Mouse (Mus musculus) left cerebral cortex, adult 2 months (tissue): Measurements from ENCODE around the gene Homer1. TPM values are rescaled to one million over a fixed set of nuclear protein-coding genes. Genes with fewer than 3 reads are reported as not detected.
A peak's percentile ranks its signal among the peaks of the same experiment; 100 is the strongest.

Experiments used
- DNase-seq, 2 experiments: peaks; one replicate each; pipeline ENCODE4 v3.0.0; 2021 to 2022; ENCODE audit warnings: low spot score in 2 of 2, mixed read lengths in 1 of 2; ENCODE audit errors: extremely low spot score in 1 of 2
- H3K27ac ChIP-seq: fragments of 200-600 bp; 2 replicates; pipeline ENCODE4 v1.8.1; 2022
- H3K4me3 ChIP-seq: fragments of 200-600 bp; 2 replicates; pipeline ENCODE4 v1.8.1; 2022
- CTCF ChIP-seq: fragments of 200-600 bp; IDR thresholded peaks from 2 replicates; pipeline ENCODE4 v1.8.1; 2022; ENCODE audit warnings: antibody characterized with exemption, mild to moderate bottlenecking, moderate library complexity
- intact Hi-C: fragments of 180-260 bp; cut with DNase I; formaldehyde crosslinking; loops from one replicate; pipeline ENCODE4 v1.15.1; 2025
- long read RNA-seq, 2 experiments: library from polyadenylated mRNA; stranded (forward); transcript quantifications; one replicate each; pipeline ENCODE4 v2.0.0; 2021; ENCODE audit warnings: borderline mapping rate in 2 of 2
- total RNA-seq, 2 experiments: library from RNA; stranded (reverse); gene quantifications; 2 replicates each; pipeline ENCODE4 v1.2.3; 2021

Gene Homer1
- total RNA-seq: 100 to 1,000 TPM; 381 to 464 TPM
- long read RNA-seq, experiment 1, full-length matches to known transcripts: 345 of 378 reads
- long read RNA-seq, experiment 1, partial matches to known transcripts: 4 of 378 reads
- long read RNA-seq, experiment 1, other reads (novel, unspliced or antisense): 29 of 378 reads
- long read RNA-seq, experiment 2, full-length matches to known transcripts: 287 of 331 reads
- long read RNA-seq, experiment 2, partial matches to known transcripts: 4 of 331 reads
- long read RNA-seq, experiment 2, other reads (novel, unspliced or antisense): 40 of 331 reads

DNA sequence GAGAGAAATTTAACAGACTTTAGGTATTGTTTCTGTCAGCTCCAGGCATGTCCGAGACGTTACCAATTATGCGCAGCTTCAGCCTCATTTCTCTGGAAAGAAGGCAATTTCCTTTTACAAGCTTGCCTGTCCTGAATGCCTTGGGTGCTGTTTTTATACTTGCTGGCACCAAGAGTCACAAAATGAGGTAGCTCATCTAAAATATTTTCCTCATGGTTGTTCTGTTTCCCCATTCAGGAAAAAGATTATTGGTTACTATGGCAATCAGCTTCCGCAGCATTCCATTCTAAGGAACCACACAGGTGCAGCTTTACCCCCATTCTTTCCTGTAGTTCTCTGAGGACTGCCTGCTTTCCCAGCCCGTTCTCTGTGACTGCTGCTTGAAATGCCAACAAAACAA lies at the start of gene Homer1:
Homer1 (plus strand) TSS at position 320 of the 400 bp plus-strand sequence.
- Histone ChIP-seq H3K27ac (peak within 1 kb of the TSS; percentile 53), H3K4me3 (no peak within 1 kb of the TSS)
- intact Hi-C loops: loop anchor here (2.0 kb wide), 1 partner anchor 33 kb away; no protein-coding TSS in a partner anchor
- TF ChIP-seq CTCF: no peak
- no peak for DNase-seq

DNA sequence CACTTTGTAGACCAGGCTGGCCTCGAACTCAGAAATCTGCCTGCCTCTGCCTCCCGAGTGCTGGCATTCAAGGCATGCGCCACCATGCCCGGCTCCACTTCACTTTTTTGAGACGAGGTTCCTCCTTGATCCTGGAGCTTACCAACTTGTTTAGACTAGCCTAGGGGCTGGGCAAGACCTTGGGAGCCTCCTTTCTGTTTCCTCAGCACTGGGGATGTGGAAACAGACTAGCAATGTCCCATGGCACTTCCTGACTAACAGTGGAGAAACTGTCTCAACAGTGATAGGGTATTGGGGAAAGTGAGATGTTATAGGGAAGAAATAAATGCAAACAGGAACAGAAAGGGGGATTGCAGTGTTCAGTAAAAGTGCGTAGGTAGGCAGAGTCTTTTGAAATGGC lies 47.7 kb upstream of the Homer1 start:
- Histone ChIP-seq H3K27ac (no peak overlapping the region), H3K4me3 (no peak overlapping the region)
- DNase-seq: no peak
- TF ChIP-seq CTCF: no peak
- intact Hi-C loops: no loop called here

DNA sequence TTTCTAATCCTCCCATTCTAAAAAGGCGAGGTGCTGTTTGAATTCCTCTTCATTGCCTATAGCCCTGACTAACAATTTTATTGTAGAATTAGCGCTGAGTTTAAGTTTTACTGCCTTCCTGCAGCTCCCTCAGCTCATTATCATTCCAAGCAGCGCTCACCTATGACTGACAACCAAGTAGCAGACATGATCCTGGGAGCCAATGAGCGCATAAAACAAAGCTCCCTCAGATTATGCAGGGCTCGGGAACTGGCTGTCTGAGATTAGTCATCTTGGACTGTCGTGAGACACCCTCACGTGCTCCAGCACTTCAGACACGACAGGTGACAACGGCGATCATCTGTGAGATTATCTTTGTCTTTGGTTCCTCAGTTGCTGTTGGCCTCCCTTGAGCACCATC lies 47.3 kb upstream of the Homer1 start:
- intact Hi-C loops: no loop called here
- no peak overlapping the region for H3K4me3 ChIP-seq
- no peak for TF ChIP-seq CTCF
- no peak for DNase-seq
- no peak overlapping the region for H3K27ac ChIP-seq

DNA sequence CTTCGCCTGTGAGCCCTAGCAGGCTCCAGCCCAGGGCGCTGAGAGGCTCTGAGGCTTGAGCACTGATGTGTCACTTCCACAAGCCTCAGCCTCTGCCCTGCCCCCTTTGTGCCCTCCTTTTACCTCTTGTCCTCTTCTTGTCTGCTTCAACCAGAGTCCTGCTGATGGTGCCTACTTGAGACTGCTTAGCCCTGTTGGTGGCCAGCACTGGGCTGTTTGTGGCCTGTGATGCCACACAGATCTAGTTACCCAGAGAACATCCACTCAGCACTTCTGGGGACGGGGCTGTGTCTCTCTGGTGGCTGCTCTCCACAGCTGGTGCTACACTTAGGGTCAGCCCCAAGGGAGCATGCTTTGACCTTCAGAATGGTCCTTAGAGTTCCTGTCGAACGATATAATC lies 46.5 kb upstream of the Homer1 start:
- Histone ChIP-seq H3K4me3 (no peak overlapping the region), H3K27ac (no peak overlapping the region)
- DNase-seq: no peak
- no peak for TF ChIP-seq CTCF
- intact Hi-C loops: no loop called here

DNA sequence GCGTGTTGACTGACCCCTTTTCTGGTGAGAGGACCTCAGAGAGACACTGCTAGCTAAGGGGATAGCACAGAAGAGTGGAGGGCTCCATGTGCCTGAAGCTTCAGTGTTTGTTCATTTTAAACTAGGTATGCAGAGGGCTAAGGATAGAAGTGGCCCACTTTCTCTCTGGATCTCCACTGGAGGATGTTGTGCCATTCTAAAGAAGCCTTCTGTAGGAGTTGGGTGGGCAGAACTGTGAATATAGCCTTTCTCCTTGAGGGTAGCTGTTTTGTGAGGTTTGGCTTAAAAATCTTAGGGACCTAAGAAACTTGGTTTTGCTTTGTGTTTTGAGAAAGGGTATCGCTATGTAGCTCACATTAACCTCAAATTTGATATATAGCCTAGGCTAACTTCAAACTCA lies 32.3 kb upstream of the Homer1 start:
- peak overlapping the region; percentile 83 for H3K27ac ChIP-seq
- no peak overlapping the region for H3K4me3 ChIP-seq
- peak in 1 of 2 experiments; percentile 20 for DNase-seq
- intact Hi-C loops: loop anchor here (2.0 kb wide), 1 partner anchor 32 kb away; the partner anchor contains the start of gene Homer1
- TF ChIP-seq CTCF: no peak

DNA sequence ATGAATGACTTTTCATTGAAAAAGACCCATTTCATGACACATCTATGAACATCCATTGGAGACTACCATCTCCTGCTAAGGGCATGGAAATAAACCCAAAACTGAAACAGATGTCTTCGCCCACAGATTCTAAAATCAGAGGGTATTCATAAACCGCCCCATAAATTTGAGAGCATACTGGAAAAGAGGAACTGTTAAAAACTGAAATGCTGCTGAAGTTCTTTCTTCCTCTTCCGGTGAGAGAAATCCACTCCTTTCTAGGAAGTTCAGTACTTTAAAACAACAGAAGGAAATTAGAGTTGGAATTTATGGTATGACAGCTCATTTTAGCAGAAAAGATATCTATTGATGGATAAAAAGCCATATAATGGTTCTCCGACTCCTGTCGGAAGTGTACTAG lies 1.1 kb downstream of the Homer1 start:
- Histone ChIP-seq H3K27ac (peak overlapping the region; percentile 53; the same call in 1 of the 2 replicates), H3K4me3 (no peak overlapping the region)
- intact Hi-C loops: loop anchor here (2.0 to 5.0 kb wide), 3 partner anchors 90 to 312 kb away; no protein-coding TSS in a partner anchor
- TF ChIP-seq CTCF: no peak
- no peak for DNase-seq

DNA sequence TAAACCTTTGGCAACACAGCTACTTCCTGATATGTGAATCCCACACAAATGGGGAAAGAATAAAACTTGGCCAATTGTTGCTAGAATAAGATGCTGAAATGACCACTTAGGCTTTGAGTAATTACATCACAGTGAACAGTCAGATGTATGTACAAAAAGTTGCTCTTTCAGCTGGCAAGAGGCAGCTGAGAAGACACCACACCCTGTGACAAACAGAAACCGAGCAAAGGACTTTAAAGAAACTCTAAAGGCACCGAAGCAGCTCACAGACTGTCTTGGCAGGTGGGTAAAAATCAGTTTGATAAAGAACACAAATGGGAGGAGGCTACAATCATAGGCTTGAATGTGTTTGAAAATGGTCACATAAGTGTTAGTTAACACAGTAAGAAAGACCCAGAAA lies 1.6 kb downstream of the Homer1 start:
- Histone ChIP-seq H3K4me3 (no peak overlapping the region), H3K27ac (peak overlapping the region; percentile 30; the same call in 1 of the 2 replicates)
- DNase-seq: no peak
- no peak for TF ChIP-seq CTCF
- intact Hi-C loops: loop anchor here (2.0 to 5.0 kb wide), 3 partner anchors 90 to 311 kb away; no protein-coding TSS in a partner anchor

DNA sequence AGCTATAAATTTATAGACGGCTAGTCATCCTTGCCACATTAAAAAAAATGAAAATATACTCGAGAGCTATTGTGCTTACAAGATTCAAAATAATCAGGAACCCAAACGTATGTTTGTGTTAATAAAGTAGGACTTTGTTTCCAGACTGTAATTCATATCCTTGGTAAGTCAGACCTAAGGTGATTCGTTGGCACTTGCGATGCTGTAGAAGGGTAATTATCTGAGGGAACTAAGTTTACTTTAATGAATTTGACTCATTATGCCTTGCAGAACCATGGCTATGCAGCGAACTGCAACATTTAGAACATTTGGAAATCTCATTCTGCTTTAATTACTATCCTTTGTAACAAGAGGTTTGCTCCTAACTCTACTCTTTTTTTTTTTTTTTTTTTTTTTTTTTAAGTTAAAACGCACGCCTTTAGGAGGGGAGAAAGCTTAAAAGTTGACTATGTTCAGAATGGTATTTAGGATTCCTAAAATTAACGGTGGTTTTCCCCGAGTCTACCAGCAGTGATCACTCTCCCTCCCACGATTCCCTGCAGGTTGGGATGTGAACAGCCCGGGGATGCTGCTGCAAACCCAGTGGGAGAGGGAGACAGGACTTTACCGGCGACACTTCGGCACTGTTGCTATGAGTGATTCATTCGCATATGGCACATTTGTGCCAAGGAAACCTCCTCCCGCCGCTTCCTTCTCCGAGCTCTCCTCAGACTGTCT lies 3.6 kb downstream of the Homer1 start:
- TF ChIP-seq CTCF: peak; percentile 9
- intact Hi-C loops: loop anchor here (1.0 to 5.0 kb wide), 8 partner anchors 60 to 544 kb away; partner anchors contain the start of gene Jmy

DNA sequence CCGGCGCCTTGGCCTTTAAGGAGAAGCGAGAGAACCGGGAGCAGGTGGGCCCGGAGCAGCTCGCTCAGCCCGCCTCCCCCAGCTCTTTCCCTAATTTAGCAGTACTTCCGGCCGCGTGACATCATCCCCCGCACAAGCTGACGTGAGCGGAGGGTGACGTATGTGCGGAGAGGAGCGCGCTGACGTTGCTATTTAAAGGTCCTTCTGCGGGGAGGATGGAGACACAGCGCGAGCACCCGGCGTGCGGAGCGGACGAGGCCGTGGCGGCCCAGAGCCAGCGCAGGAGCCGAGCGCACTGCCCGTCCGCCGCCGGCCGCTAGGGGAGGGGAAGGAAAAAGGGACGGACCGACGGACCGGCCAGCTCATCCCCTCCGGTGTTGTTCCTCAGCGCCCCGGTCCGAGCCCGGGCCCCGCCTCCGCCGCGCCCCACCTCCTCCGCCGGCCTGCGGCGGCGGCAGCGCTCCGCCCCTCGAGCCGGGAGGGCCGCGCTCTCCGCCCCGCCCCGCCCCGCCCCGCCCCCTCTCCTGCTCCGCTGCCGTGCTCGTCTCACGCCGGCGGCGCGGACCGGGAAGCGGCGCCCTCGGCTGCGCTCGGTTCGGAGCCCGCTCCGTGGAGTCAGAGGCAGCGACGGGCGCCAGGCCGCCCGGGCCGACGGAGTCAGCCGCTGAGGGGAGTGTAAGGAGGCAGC lies 4.3 kb downstream of the Homer1 start:
- intact Hi-C loops: loop anchor here (1.0 to 5.0 kb wide), 9 partner anchors 61 to 545 kb away; partner anchors contain the start of gene Jmy
- Histone ChIP-seq H3K4me3 (peak overlapping the region; percentile 97), H3K27ac (peak overlapping the region; percentile 98)
- peak; percentile 97 to 98 for DNase-seq
- peak; percentile 59 for TF ChIP-seq CTCF

More for the DNA sequence above, 3.6 kb downstream of the Homer1 start:
- H3K4me3 ChIP-seq: peak overlapping the region; percentile 97
- peak overlapping the region; percentile 98 for H3K27ac ChIP-seq
- DNase-seq: no peak

DNA sequence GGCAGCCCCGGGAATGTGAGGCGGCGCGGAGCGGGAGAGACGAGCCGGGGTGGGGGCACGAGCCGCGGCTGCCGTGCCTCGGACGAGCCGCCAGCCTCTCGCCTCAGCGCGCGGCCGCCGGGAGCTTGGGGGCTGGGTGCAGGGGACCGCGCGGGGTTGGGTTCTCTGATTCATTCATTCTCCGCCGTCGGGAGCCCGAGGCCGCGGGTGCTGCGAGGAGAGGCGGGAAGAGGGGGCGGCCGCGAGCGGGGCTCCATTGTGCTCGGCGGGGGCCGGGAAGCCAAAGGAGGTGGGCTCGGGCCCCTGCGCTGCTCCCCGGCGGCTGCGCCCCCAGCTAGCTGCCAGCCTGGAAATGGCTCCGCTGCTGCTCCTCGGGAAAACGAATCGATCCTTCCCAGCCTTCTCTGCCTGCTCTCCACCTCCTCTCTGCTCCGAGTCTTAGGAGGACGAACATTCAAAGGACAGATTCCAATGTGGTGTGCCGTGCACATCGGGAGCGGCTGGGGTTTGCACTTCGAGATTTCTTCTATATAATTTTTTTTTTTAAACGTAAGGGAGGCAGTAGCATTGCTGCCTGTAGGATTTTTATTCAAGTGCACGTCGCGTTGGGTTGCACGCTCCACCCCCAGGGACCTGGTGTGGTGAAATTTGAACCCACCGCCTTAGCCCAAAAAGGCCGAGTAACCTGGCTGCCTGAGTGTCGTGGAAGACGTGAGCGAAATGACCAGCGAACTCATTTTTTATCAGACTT lies 5.0 kb downstream of the Homer1 start:
- DNase-seq: peak; percentile 70

DNA sequence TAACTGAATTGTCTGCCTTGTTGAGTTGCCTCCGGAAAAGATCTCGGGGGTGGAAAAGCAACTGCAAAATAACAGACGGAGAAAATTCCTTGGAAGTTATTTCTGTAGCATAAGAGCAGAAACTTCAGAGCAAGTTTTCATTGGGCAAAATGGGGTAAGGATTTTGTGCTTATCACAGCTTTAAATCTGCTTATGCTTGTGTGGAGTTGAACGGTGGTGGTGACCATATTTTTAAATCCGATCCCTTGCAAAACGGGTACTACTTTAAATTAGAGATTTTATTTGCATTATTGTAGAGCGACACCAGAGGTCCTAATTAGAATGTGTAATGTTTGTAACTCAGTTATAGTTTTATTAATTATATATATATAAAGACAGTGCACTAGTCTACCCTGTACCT lies 5.7 kb downstream of the Homer1 start:
- intact Hi-C loops: loop anchor here (2.0 to 5.0 kb wide), 2 partner anchors 92 to 114 kb away; no protein-coding TSS in a partner anchor
- no peak for TF ChIP-seq CTCF
- Histone ChIP-seq H3K4me3 (peak overlapping the region; percentile 97), H3K27ac (peak overlapping the region; percentile 97)
- no peak for DNase-seq

More for the DNA sequence above, 5.0 kb downstream of the Homer1 start:
- Histone ChIP-seq H3K4me3 (peak overlapping the region; percentile 97), H3K27ac (peak overlapping the region; percentile 97)
- intact Hi-C loops: loop anchor here (2.0 to 5.0 kb wide), 4 partner anchors 93 to 308 kb away; no protein-coding TSS in a partner anchor
- no peak for TF ChIP-seq CTCF
